Comparison of ENCODE assay signal across 23 mouse cellular contexts in the genomic region with DNA sequence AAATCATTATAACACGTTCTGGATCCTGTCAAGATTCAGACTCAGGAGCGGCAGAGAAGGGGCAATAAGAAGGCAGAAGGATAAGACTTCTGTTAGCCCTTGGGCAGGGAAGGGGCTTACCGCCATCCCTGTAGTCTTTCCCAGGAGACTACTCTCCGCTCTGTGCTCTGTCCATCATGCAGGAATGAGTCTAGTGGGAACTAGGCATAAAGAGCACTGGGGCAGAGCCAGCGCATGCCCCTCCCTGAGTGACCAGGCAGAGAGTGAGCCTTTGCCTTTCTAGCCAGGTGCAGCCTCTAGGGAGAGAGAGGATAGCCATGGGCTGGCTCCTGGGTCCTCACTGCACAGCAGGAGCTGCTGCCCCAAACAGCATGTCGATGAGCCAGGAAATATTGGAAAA. TPM values are rescaled to one million over a fixed set of nuclear protein-coding genes. Genes with fewer than 3 reads are reported as not detected.
A peak's percentile ranks its signal among the peaks of the same experiment; 100 is the strongest.
DNase-seq lines count a peak whose midpoint lies in the region; ATAC-seq lines count a peak whose summit lies in the region.
"Had no signal": no experiment of that assay in that cellular context is flagged by ENCODE, and none has a peak within 500 bp of the region (broad histone marks: within the 10 kb centered on the region; RNA-seq: fewer than 3 reads in every experiment).

No protein-coding gene starts in this region.

- WGBS in forebrain, embryonic 11.5 days = 81% methylated on average over 6 of the region's 6 CpGs
- 82% methylated on average over 6 of the region's 6 CpGs for WGBS in forebrain, embryonic 10.5 days
- 74% methylated on average over 6 of the region's 6 CpGs for WGBS in hindbrain, embryonic 11.5 days
- 76% methylated on average over 6 of the region's 6 CpGs for WGBS in midbrain, embryonic 12.5 days
- WGBS in neural tube, embryonic 15.5 days = 46% methylated on average over 6 of the region's 6 CpGs

- H3K9ac ChIP-seq in forebrain, embryonic 11.5 days (ENCODE audit: low read length) = no peak overlapping the region
- H3K9ac ChIP-seq in hindbrain, embryonic 11.5 days (ENCODE audit: low read depth, low read length) = no peak overlapping the region
- H3K9ac ChIP-seq in midbrain, embryonic 12.5 days (replicated peaks) = no peak overlapping the region
- peak overlapping the region; percentile 26; the same call in 1 of the 2 replicates for H3K9ac ChIP-seq in neural tube, embryonic 15.5 days (replicated peaks)
- H3K9ac ChIP-seq: liver, embryonic 14.5 days had no signal

- H3K36me3 ChIP-seq in forebrain, embryonic 11.5 days (ENCODE audit: control insufficient read depth, insufficient read depth, low read length) = no peaks in the 10 kb centered on the region; the same call in 1 of the 2 replicates
- H3K36me3 ChIP-seq in forebrain, embryonic 10.5 days (replicated peaks) = peaks cover 54% of the 10 kb centered on the region
- no peaks in the 10 kb centered on the region for H3K36me3 ChIP-seq in hindbrain, embryonic 11.5 days (ENCODE audit: control insufficient read depth, insufficient read depth, low read length)
- H3K36me3 ChIP-seq in midbrain, embryonic 12.5 days = peaks cover 9% of the 10 kb centered on the region; the same call in 1 of the 2 replicates
- peaks cover 51% of the 10 kb centered on the region for H3K36me3 ChIP-seq in neural tube, embryonic 15.5 days

- H3K27me3 ChIP-seq in forebrain, embryonic 11.5 days (ENCODE audit: control insufficient read depth, insufficient read depth, low read length) = no peaks in the 10 kb centered on the region
- no peaks in the 10 kb centered on the region for H3K27me3 ChIP-seq in forebrain, embryonic 10.5 days (ENCODE audit: poor library complexity, severe bottlenecking)
- H3K27me3 ChIP-seq in hindbrain, embryonic 11.5 days (ENCODE audit: control insufficient read depth, insufficient read depth, low read length) = no peaks in the 10 kb centered on the region
- H3K27me3 ChIP-seq in midbrain, embryonic 12.5 days = no peaks in the 10 kb centered on the region
- no peaks in the 10 kb centered on the region for H3K27me3 ChIP-seq in neural tube, embryonic 15.5 days (replicated peaks)

- no peak for ATAC-seq in forebrain, embryonic 11.5 days (replicated peaks; ENCODE audit: low FRiP score)
- ATAC-seq in hindbrain, embryonic 11.5 days (ENCODE audit: low FRiP score) = 0 out of 2 replicates have a peak, but pooled peaks have one; percentile 21
- no peak for ATAC-seq in midbrain, embryonic 12.5 days (ENCODE audit: low FRiP score, low read depth)
- peak; percentile 33; the same call in 1 of the 2 replicates for ATAC-seq in neural tube, embryonic 15.5 days (ENCODE audit: low FRiP score)
- ATAC-seq: lung, postnatal 0 days had no signal

- no peak for DNase-seq in forebrain, embryonic 11.5 days (ENCODE audit: low spot score)
- no peak for DNase-seq in forebrain, embryonic 10.5 days (ENCODE audit: extremely low spot score, low spot score)
- no peak for DNase-seq in hindbrain, embryonic 11.5 days (ENCODE audit: low spot score)
- no peak for DNase-seq in urinary bladder, postnatal 10 days (ENCODE audit: low spot score)
- DNase-seq in thymus, postnatal 36 days = no peak
- DNase-seq in layer of hippocampus, postnatal 14 days (ENCODE audit: low spot score in 2 of 2) = no peak
- DNase-seq: adrenal gland, adult 8-10 months; cerebellum, adult 18-20 months; gastrocnemius, postnatal 36 days; kidney, adult 11 months; kidney, postnatal 25 days had no signal

- no peaks in the 10 kb centered on the region for H3K4me1 ChIP-seq in forebrain, embryonic 11.5 days (replicated peaks; ENCODE audit: control insufficient read depth, insufficient read depth, low read length)
- H3K4me1 ChIP-seq in forebrain, embryonic 10.5 days = peaks cover 29% of the 10 kb centered on the region
- H3K4me1 ChIP-seq in hindbrain, embryonic 11.5 days (replicated peaks; ENCODE audit: control insufficient read depth, insufficient read depth, low read length) = 0 out of 2 replicates have a peak, but pooled peaks cover 2% of the 10 kb centered on the region
- H3K4me1 ChIP-seq in midbrain, embryonic 12.5 days = peaks cover 17% of the 10 kb centered on the region
- peaks cover 24% of the 10 kb centered on the region for H3K4me1 ChIP-seq in neural tube, embryonic 15.5 days

- H3K4me2 ChIP-seq in forebrain, embryonic 11.5 days (ENCODE audit: low read depth, low read length, severe bottlenecking) = no peak overlapping the region
- H3K4me2 ChIP-seq in hindbrain, embryonic 11.5 days (replicated peaks; ENCODE audit: low read depth, low read length) = no peak overlapping the region
- no peak overlapping the region for H3K4me2 ChIP-seq in midbrain, embryonic 12.5 days (replicated peaks)
- 0 out of 2 replicates have a peak overlapping the region, but pooled peaks have one; percentile 7 for H3K4me2 ChIP-seq in neural tube, embryonic 15.5 days
- H3K4me2 ChIP-seq: heart, embryonic 11.5 days had no signal

- H3K4me3 ChIP-seq in forebrain, embryonic 11.5 days (ENCODE audit: low read depth, low read length) = no peak overlapping the region
- no peak overlapping the region for H3K4me3 ChIP-seq in forebrain, embryonic 10.5 days
- H3K4me3 ChIP-seq in hindbrain, embryonic 11.5 days (ENCODE audit: low read depth, low read length) = no peak overlapping the region
- no peak overlapping the region for H3K4me3 ChIP-seq in midbrain, embryonic 12.5 days
- H3K4me3 ChIP-seq in neural tube, embryonic 15.5 days (replicated peaks) = no peak overlapping the region

- H3K9me3 ChIP-seq in forebrain, embryonic 11.5 days (ENCODE audit: control insufficient read depth, low read length) = no peaks in the 10 kb centered on the region
- no peaks in the 10 kb centered on the region for H3K9me3 ChIP-seq in forebrain, embryonic 10.5 days
- no peaks in the 10 kb centered on the region for H3K9me3 ChIP-seq in hindbrain, embryonic 11.5 days (ENCODE audit: control insufficient read depth, low read length)
- no peaks in the 10 kb centered on the region for H3K9me3 ChIP-seq in midbrain, embryonic 12.5 days
- H3K9me3 ChIP-seq in neural tube, embryonic 15.5 days (replicated peaks) = no peaks in the 10 kb centered on the region

- H3K27ac ChIP-seq in forebrain, embryonic 11.5 days (ENCODE audit: low read depth, low read length) = peak overlapping the region; percentile 15; the same call in 1 of the 2 replicates
- H3K27ac ChIP-seq in forebrain, embryonic 10.5 days = no peak overlapping the region
- peak overlapping the region; percentile 18; the same call in 1 of the 2 replicates for H3K27ac ChIP-seq in hindbrain, embryonic 11.5 days (ENCODE audit: low read depth, low read length)
- peak overlapping the region; percentile 78 for H3K27ac ChIP-seq in midbrain, embryonic 12.5 days (replicated peaks)
- H3K27ac ChIP-seq in neural tube, embryonic 15.5 days (replicated peaks) = peak overlapping the region; percentile 78
- H3K27ac ChIP-seq: liver, embryonic 14.5 days had no signal

RNA-seq across cellular contexts. Expression of gene Grm2, which starts 9.0 kb away (rescaled TPM):
- polyA plus RNA-seq in forebrain, embryonic 11.5 days (2014; fragmentation: Nextera tagmentation; extraction: Ambion mirVana) = 3.3 TPM in 2 replicates
- polyA plus RNA-seq in forebrain, embryonic 10.5 days (2016; fragmentation: Nextera tagmentation; extraction: Ambion mirVana) = 1.1 and 1.3 TPM in 2 replicates
- 9.5 and 9.7 TPM in 2 replicates for polyA plus RNA-seq in hindbrain, embryonic 11.5 days (2014; fragmentation: Nextera tagmentation; extraction: Ambion mirVana)
- polyA plus RNA-seq in midbrain, embryonic 12.5 days (2016; fragmentation: Nextera tagmentation; extraction: Ambion mirVana) = 9.6 and 10.0 TPM in 2 replicates
- 4.9 and 6.4 TPM in 2 replicates for polyA plus RNA-seq in neural tube, embryonic 15.5 days (2015; fragmentation: Nextera tagmentation; extraction: Ambion mirVana)
- total RNA-seq in layer of hippocampus, postnatal 14 days (2021) = 10 to 100 TPM; 35.7 to 38.5 TPM
- total RNA-seq: adrenal gland, adult 8-10 months; common myeloid progenitor, adult 5-6 weeks; gastrocnemius, postnatal 36 days; heart, postnatal 25 days; megakaryocyte-erythroid progenitor cell, adult 5-6 weeks; neutrophil, adult 5-6 weeks had no signal
- polyA plus RNA-seq: heart, embryonic 11.5 days; liver, embryonic 14.5 days; lung, postnatal 0 days had no signal

RNA-seq across cellular contexts. Expression of gene Tex264, which starts 20.9 kb away (rescaled TPM):
- 29.2 and 31.9 TPM in 2 replicates for polyA plus RNA-seq in forebrain, embryonic 11.5 days (2014; fragmentation: Nextera tagmentation; extraction: Ambion mirVana)
- polyA plus RNA-seq in forebrain, embryonic 10.5 days (2016; fragmentation: Nextera tagmentation; extraction: Ambion mirVana) = 25.6 and 26.5 TPM in 2 replicates
- 28.1 and 30.0 TPM in 2 replicates for polyA plus RNA-seq in hindbrain, embryonic 11.5 days (2014; fragmentation: Nextera tagmentation; extraction: Ambion mirVana)
- polyA plus RNA-seq in midbrain, embryonic 12.5 days (2016; fragmentation: Nextera tagmentation; extraction: Ambion mirVana) = 26.3 and 30.3 TPM in 2 replicates
- polyA plus RNA-seq in neural tube, embryonic 15.5 days (2015; fragmentation: Nextera tagmentation; extraction: Ambion mirVana) = 72.2 and 83.3 TPM in 2 replicates
- 10 to 100 TPM; 92.2 to 99.8 TPM for total RNA-seq in layer of hippocampus, postnatal 14 days (2021)

RNA-seq across cellular contexts. Expression of gene Iqcf6, which starts 38.5 kb away (rescaled TPM):
- polyA plus RNA-seq in forebrain, embryonic 11.5 days (2014; fragmentation: Nextera tagmentation; extraction: Ambion mirVana) = not detected in 2 replicates
- polyA plus RNA-seq in forebrain, embryonic 10.5 days (2016; fragmentation: Nextera tagmentation; extraction: Ambion mirVana) = not detected in 2 replicates
- not detected in 2 replicates for polyA plus RNA-seq in hindbrain, embryonic 11.5 days (2014; fragmentation: Nextera tagmentation; extraction: Ambion mirVana)
- not detected in 2 replicates for polyA plus RNA-seq in midbrain, embryonic 12.5 days (2016; fragmentation: Nextera tagmentation; extraction: Ambion mirVana)
- polyA plus RNA-seq in neural tube, embryonic 15.5 days (2015; fragmentation: Nextera tagmentation; extraction: Ambion mirVana) = not detected in 2 replicates
- total RNA-seq in layer of hippocampus, postnatal 14 days (2021) = not detected
- total RNA-seq: adrenal gland, adult 8-10 months; common myeloid progenitor, adult 5-6 weeks; gastrocnemius, postnatal 36 days; heart, postnatal 25 days; megakaryocyte-erythroid progenitor cell, adult 5-6 weeks; neutrophil, adult 5-6 weeks had no signal
- polyA plus RNA-seq: brain, embryonic 14.5 days; embryonic facial prominence, embryonic 14.5 days; heart, embryonic 11.5 days; limb, embryonic 11.5 days; liver, embryonic 14.5 days; lung, postnatal 0 days had no signal

Comparison
In these comparisons a context has a peak if more than half of its experiments do, and no peak if none do; other contexts are left out.
1. ATAC-seq: peak in hindbrain, embryonic 11.5 days (single experiment) and neural tube, embryonic 15.5 days (single experiment); none in forebrain, embryonic 11.5 days (single experiment) and midbrain, embryonic 12.5 days (single experiment).